Mouse (Mus musculus) lung, postnatal 14 days (tissue): Measurements from ENCODE around the gene Pcyox1.
"Not testable (repeated sequence)": the region's sequence is repeated elsewhere in the genome, so short reads cannot be mapped to it uniquely, and the experiment has no call there.

Source experiments
- DNase-seq: peaks from one replicate; pipeline ENCODE4 v3.0.0; 2021

The Pcyox1 gene

GRCm38 (mm10) chr6:86395969-86396368 is 985 bp downstream of the Pcyox1 start:
- no peak for DNase-seq

- DNase-seq: no peak
These were observed 1.9 kb downstream of the Pcyox1 start for GRCm38 (mm10) chr6:86395021-86395420.

- no peak for DNase-seq
These were observed 2.8 kb downstream of the Pcyox1 start for GRCm38 (mm10) chr6:86394078-86394720.

GRCm38 (mm10) chr6:86393187-86393586 is 3.8 kb downstream of the Pcyox1 start:
- DNase-seq: no peak

- no peak for DNase-seq
These were observed 5.6 kb downstream of the Pcyox1 start for GRCm38 (mm10) chr6:86391326-86391725.

- no peak for DNase-seq
These were observed 8.5 kb downstream of the Pcyox1 start for GRCm38 (mm10) chr6:86388461-86388860.

- DNase-seq: no peak
These were observed 9.6 kb downstream of the Pcyox1 start for GRCm38 (mm10) chr6:86387313-86387712.

GRCm38 (mm10) chr6:86385362-86386104 is 11.4 kb downstream of the Pcyox1 start:
- no peak for DNase-seq

GRCm38 (mm10) chr6:86384692-86385091 is 12.3 kb downstream of the Pcyox1 start:
- no peak for DNase-seq

GRCm38 (mm10) chr6:86383370-86383769 is 13.6 kb downstream of the Pcyox1 start:
- no peak for DNase-seq

- DNase-seq: no peak
These were observed 14.4 kb downstream of the Pcyox1 start for GRCm38 (mm10) chr6:86382551-86382950.

- DNase-seq: not testable (repeated sequence)
These were observed 16.8 kb downstream of the Pcyox1 start for GRCm38 (mm10) chr6:86380112-86380511.

- no peak for DNase-seq
These were observed 18.6 kb downstream of the Pcyox1 start for GRCm38 (mm10) chr6:86378341-86378740.

GRCm38 (mm10) chr6:86373556-86373955 is 23.4 kb downstream of the Pcyox1 start:
- DNase-seq: no peak

- no peak for DNase-seq
These were observed 24.9 kb downstream of the Pcyox1 start for GRCm38 (mm10) chr6:86371950-86372516.

- DNase-seq: peak; percentile 96
These were observed 25.5 kb downstream of the Pcyox1 start for GRCm38 (mm10) chr6:86371340-86371911.

GRCm38 (mm10) chr6:86370764-86371339 is 26.1 kb downstream of the Pcyox1 start, which contains the start of gene Snrpg:
TSS of gene Snrpg (plus strand) at chr6:86371304.
- DNase-seq: no peak

- DNase-seq: no peak
These were observed 26.8 kb downstream of the Pcyox1 start for GRCm38 (mm10) chr6:86370093-86370713.

GRCm38 (mm10) chr6:86368479-86368878 is 28.5 kb downstream of the Pcyox1 start:
- no peak for DNase-seq

GRCm38 (mm10) chr6:86366853-86367249 is 30.1 kb downstream of the Pcyox1 start:
- DNase-seq: no peak

- peak; percentile 32 for DNase-seq
These were observed 30.7 kb downstream of the Pcyox1 start for GRCm38 (mm10) chr6:86366125-86366852.
